Mouse (Mus musculus): ENCODE data around the gene Hyal2.
"Not testable (repeated sequence)": the region's sequence is repeated elsewhere in the genome, so short reads cannot be mapped to it uniquely, and the experiment has no call there.

Hyal2 gene

GRCm38 (mm10) chr9:107547026-107547425, 20.7 kb upstream of the Hyal2 start, which contains the start of gene Zmynd10:
TSS of gene Zmynd10 (plus strand) at chr9:107547298.
- DNase-seq: peak; percentile 92

- DNase-seq: no peak
Observed at GRCm38 (mm10) chr9:107547957-107548356, 19.8 kb upstream of the Hyal2 start.

DNA sequence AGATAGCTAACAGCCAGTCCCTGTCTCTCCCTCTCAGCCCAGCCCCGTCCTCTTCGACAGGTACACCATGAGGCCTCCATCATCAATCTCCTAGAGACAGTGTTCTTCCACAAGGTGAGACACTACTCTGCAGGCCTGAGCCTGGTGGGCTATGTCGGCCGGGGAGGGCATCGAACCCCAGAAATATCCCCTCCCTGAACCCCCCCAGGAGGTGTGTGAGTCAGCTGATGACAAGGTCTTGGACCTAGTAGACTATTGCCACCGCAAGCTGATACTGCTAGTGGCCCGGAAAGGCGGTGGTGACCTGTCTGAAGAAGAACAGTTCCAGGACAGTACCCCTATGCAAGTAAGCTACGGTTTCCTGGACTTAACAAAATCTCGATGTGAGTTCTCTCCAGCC, 18.9 kb upstream of the Hyal2 start:
- no peak for DNase-seq

DNA sequence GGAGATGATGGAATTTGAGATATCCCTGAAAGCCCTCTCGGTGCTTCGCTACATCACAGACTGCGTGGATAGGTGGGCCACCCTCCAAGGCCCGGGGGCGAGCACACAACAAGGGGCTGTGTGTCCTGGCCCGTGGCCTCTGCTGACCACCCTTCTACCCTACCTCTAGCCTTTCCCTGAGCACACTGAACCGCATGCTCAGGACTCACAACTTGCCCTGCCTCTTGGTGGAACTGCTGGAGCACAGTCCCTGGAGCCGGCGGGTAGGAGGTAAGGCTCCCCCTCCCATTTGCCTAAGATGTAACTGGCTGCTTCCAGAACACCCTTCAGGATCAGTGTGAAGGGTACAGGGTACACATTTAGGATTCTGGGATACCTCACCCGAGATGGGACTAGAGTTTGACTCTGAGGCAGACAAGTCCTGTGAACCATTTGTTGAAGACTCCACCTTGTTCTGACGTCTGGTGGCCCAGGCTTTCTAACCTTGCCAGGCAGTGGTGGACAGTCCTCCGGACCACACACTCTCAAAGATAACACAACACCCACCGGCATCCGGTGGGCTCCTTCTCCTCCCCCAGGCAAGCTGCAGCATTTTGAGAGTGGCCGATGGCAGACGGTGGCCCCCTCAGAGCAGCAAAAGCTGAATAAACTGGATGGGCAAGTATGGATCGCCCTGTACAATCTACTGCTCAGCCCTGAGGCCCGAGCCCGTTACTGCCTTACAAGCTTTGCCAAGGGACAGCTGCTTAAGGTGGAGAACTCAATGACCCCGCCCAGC, 18.3 kb upstream of the Hyal2 start:
- DNase-seq: no peak

GRCm38 (mm10) chr9:107550491-107551116, 17.1 kb upstream of the Hyal2 start:
- DNase-seq: no peak

DNA sequence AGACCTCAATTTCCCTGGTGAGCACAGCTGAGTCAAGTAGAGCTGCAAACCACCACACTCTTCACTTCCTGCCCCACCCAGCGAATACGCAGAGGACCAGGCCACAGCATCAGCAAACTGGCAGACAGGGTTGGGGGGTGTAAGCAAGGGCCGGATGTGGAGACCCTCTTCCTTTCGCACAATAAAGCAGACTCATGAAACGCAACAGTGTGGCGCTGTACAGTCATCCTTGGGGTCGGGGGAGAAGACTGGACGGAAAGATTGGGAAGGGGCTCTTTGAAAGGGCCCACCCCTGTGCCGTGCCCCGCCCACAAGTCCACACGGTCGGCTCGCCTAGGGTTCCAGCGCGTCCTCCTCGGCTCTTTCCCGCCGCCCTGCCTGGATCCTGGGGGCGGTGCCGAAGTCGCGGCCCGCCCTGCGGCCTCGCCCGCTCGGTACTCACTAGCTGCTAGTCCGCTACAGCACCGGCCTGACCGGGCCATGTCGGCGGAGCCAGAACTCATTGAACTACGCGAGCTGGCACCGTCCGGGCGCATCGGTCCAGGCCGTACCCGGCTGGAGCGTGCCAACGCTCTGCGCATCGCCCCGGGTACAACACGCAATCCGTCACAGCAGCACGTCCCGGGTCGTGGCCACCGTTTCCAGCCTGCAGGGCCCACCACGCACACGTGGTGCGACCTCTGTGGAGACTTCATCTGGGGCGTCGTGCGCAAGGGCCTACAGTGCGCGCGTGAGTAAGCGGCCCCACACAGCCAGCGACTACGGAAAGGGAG, 16.4 kb upstream of the Hyal2 start, which contains the start of gene Rassf1:
Gene Rassf1, plus strand, starts transcription at position 439 of the 773 bp plus-strand sequence.
- no peak for DNase-seq

DNA sequence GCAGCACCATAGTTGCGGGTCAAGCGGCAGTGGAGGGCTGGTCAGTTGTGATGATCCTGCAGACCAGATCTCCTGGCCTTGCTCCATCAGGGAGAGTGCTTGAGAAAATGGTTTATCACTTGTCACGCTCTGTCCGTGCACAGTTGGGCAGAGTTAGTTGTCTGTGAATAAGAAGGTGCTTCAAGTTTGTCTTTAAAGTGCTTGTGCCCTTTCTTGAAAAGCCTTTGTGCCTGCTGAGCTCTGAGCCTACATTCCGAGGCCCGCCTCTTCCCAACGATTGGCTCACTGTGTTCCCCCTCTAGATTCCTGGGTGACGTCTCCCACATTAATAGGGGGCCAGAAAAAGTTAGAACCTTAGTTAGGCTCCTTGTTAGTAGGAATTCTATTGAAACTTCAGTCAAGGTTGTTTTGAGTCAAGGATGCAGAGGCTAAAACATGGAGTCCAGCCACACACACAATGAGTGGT, 15.8 kb upstream of the Hyal2 start:
- DNase-seq: no peak

- no peak for DNase-seq
Observed at GRCm38 (mm10) chr9:107552690-107553393, 14.9 kb upstream of the Hyal2 start.

GRCm38 (mm10) chr9:107553541-107554318, 14.0 kb upstream of the Hyal2 start:
- DNase-seq: no peak

DNA sequence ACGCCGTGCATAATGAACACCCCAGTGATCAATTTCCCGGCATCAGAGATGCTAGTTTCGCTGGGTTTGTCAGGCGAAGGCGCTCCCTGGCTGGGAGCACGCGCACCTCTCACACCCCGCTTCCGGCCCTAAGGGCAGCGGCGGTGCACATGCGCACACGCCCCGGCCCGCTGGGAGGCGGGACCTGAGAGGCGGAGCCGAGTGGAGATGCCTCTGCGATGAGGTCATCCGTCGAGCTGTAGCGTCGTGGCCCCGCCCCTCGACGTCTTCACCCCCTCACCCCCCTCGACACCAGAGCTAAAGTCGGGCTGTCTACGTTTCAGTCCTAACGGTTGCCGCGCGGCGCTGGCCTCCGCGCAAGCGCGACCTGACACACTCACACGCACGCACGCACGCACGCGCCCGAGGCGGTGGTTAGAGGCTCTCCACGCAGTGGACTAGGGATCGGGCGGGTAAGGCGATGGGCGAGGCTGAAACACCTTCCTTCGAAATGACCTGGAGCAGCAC, 13.4 kb upstream of the Hyal2 start:
- DNase-seq: peak; percentile 96

DNA sequence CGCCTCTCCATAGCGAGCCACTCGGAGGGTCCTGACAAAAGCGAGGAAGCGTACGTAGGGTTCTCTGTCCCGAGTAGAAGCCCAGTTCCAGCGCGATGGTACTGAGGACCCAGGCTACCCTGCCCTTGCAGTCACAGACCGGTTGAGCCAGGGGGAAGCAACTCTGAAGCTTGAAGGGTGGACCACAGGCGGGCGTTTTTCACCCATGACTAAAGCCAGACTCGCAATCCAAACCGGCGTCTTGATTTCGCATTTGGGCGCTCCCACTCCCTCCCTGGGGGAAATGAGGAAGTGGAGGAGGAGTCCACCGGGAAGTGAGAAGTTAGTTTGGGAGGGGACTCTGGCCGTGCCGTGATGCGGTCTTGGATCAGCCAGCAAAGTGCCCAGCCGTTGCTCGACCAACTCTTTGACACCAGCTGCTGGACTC, 12.7 kb upstream of the Hyal2 start:
- no peak for DNase-seq

GRCm38 (mm10) chr9:107555701-107556100, 12.0 kb upstream of the Hyal2 start:
- no peak for DNase-seq

- no peak for DNase-seq
Observed at GRCm38 (mm10) chr9:107556346-107556745, 11.4 kb upstream of the Hyal2 start.

GRCm38 (mm10) chr9:107563029-107563581, 4.6 kb upstream of the Hyal2 start, which contains the start of gene Tusc2:
TSS of gene Tusc2 (plus strand) at chr9:107563255.
- peak; percentile 98 for DNase-seq

GRCm38 (mm10) chr9:107565556-107565955, 2.2 kb upstream of the Hyal2 start:
- not testable (repeated sequence) for DNase-seq

DNA sequence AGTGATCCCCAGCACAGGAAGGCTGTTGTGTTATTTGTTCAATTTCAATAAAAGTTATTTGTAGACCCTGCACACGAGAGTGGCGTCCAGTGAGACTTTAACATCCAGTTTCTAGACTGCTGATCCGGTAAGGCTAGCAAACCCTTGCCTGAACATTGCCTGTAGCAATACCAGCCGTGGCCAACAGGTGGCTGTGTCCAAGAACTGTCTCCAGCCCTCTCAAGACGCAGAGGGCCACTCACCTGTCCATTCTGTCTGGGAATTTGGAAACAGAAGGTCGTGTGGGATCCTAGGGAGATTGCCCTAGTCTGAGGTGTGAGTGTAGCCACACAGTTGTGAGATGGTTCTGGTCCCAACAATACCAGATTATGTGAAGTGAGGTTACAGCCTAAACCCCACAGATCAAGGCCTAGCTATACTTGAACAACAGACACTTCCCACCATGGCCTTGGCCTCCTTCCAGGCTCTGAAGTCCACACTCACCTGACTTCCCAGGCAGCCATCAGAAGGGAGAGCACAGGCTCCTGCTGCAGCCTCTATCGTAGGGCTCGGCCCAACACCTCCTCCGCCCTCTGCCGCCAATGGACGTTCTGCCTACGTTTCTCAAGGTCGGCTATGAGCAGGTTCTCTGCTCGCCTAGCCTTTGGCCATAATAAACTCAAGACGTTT, 1.6 kb upstream of the Hyal2 start:
- peak; percentile 48 for DNase-seq

- DNase-seq: no peak
Observed at GRCm38 (mm10) chr9:107566855-107567254, 890 bp upstream of the Hyal2 start.

DNA sequence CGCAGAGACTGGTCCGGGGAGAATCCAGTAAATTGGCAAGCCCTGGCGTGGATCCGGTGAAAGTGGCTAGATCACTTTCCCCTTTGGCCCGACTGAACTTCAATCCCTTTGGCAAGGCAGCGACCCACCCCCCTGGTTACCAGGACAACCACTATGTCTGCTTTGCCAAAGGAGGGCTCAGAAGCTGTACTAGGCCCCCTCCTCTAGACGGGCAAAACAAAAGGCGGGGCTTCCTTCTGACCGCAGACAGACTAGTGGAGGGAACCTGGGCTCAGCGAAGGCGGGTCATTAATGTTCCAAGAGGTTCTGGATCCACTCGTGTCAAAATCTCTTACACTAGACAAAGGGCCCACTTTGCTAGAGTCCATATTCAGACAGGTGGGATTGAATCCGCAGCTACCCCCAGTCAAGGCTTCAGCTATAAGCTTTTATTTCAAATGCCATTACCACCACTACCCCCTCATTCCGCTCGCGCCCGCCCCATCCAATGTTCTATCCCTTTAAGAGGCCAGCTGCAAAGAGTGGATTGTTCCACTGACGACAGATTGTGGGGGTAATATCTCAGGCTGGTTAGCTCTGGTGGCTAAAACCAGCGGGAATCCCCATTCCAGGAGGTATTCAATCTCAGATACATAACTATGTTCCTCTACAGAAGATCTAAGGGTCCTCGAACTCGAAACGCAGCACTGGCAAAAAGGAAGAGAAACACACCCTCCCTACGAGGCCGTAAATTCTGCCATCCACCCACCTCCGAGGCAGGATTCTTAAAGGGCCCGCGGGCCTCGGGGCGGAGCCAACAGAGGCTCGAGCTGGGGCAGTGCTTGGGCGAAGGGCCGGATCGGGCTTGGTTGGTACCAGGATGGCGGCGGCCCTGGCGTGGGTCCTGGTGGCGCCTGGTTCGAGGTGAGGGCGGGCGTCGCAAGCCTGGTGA, 851 bp downstream of the Hyal2 start:
- DNase-seq: peak; percentile 77

GRCm38 (mm10) chr9:107569270-107569669, 1.5 kb downstream of the Hyal2 start:
- no peak for DNase-seq

Measured in right cerebral cortex, adult 18-20 months (tissue).